Mouse (Mus musculus): ENCODE measurements at regions not wholly inside any gene's neighbourhood (a gene's known extent, or its start where the extent isn't known, plus 50 kb on each side); places are given as distances from the start of the nearest gene placed in this dataset.

DNA sequence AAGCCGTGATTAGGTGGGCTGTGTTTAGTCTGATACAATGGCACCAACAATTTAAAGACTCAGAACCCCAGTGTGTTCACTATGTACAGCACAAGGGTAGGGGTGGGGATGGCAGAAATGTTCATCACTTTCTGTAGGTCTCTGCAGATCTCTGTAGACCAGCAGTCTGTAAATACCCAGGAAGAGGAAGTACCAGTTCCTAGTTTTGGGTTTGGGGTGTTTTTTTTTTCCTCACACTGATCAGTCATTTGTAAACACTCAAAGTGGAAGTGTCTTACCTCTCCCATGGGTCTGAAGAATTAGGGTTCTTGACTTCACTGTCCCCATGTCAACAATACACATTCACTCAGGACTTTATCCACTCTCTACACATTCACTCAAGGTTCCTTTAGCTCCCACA is 75.5 kb upstream of the Acsl1 start:
- Histone ChIP-seq H3K27me3 (ENCODE audit: insufficient read depth, low read length) (no peaks in the 10 kb centered on the region), H3K4me1 (ENCODE audit: insufficient read depth) (peaks cover 8% of the 10 kb centered on the region; the same call in 1 of the 2 replicates), H3K9ac (no peak overlapping the region), H3K27ac (ENCODE audit: low read depth, low read length) (no peak overlapping the region), H3K36me3 (ENCODE audit: insufficient read depth) (no peaks in the 10 kb centered on the region), H3K9me3 (ENCODE audit: low read length) (no peaks in the 10 kb centered on the region), H3K4me2 (ENCODE audit: low read depth) (no peak overlapping the region), H3K4me3 (ENCODE audit: low read depth, low read length) (no peak overlapping the region)
- ATAC-seq (no peak), DNase-seq (no peak)
- WGBS: 79% methylated on average over 1 of the region's 1 CpGs
- TF ChIP-seq CTCF (IDR thresholded peaks at IDR 0.05; ENCODE audit: low read depth): no peak

DNA sequence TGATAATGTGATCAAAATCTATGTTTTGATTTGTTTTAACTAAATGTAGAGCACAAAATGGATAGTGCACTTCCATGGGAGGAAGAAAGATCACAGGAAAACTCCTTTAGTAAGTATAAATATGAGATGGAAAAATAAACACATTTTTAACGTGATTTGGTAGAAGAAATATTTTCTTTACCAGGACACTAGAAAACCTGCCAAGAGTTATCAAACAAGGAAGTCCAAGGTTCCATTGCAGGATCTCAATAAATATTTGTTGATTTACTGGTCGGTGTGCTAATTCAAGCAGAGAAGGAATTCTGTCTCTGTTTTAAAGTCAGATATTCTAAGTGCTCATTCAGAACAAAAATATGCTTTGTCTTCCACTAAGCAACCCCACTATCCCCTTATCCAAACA is 73.8 kb upstream of the Acsl1 start:
- Histone ChIP-seq H3K27ac (ENCODE audit: low read depth, low read length) (peak overlapping the region; percentile 67; the same call in 1 of the 2 replicates), H3K9ac (no peak overlapping the region), H3K36me3 (ENCODE audit: insufficient read depth) (no peaks in the 10 kb centered on the region), H3K27me3 (ENCODE audit: insufficient read depth, low read length) (no peaks in the 10 kb centered on the region), H3K4me1 (ENCODE audit: insufficient read depth) (peaks cover 8% of the 10 kb centered on the region; the same call in 1 of the 2 replicates), H3K9me3 (ENCODE audit: low read length) (no peaks in the 10 kb centered on the region), H3K4me2 (ENCODE audit: low read depth) (no peak overlapping the region), H3K4me3 (ENCODE audit: low read depth, low read length) (no peak overlapping the region)
- no peak for DNase-seq
- WGBS: 76% methylated on average over 2 of the region's 2 CpGs
- no peak for TF ChIP-seq CTCF (IDR thresholded peaks at IDR 0.05; ENCODE audit: low read depth)
- ATAC-seq: no peak

DNA sequence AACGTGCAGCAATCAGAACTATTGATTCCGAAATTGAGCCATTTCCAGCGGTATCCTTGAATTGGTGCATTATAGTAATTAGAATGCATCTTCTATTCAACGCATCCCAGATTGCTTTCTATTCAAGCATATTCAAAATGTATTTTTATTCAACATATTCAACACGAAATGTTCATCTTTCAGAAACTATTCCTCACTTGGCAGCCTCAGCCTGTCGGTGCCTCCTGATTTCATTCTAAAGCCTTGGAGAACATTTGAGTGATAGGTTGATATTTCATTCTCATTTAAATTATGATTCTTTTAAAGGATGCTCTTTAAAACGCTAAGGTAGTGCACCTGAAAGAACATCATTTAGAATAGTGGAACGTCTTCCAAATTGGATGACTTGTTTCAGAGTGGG is 73.1 kb upstream of the Acsl1 start:
- Histone ChIP-seq H3K4me1 (ENCODE audit: insufficient read depth) (peaks cover 8% of the 10 kb centered on the region; the same call in 1 of the 2 replicates), H3K36me3 (ENCODE audit: insufficient read depth) (no peaks in the 10 kb centered on the region), H3K4me2 (ENCODE audit: low read depth) (no peak overlapping the region), H3K27ac (ENCODE audit: low read depth, low read length) (peak overlapping the region; percentile 67), H3K4me3 (ENCODE audit: low read depth, low read length) (no peak overlapping the region), H3K9ac (no peak overlapping the region), H3K27me3 (ENCODE audit: insufficient read depth, low read length) (no peaks in the 10 kb centered on the region), H3K9me3 (ENCODE audit: low read length) (no peaks in the 10 kb centered on the region)
- DNase-seq (peak; percentile 35), ATAC-seq (peak; percentile 79; the same call in 1 of the 2 replicates)
- no peak for TF ChIP-seq CTCF (IDR thresholded peaks at IDR 0.05; ENCODE audit: low read depth)
- WGBS: 51% methylated on average over 8 of the region's 8 CpGs

DNA sequence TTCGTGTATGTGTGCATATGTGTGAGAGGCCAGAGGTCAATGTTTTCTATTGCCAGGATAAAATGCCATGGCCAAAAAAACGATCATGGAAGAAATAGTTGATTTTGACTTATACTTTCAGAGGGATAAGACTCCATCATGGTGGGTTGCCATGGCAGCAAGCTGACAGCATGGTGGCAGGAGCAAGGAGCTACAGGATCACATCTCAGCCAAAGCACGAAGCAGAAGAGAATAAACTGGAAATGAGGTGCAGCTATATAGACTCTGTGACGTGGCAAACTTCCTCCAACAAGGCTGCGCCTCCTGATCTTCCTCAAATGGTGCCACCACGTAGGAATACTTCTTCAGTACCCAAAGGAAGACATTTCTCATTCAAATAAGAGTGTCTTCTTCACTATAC is 70.2 kb upstream of the Acsl1 start:
- H3K36me3 ChIP-seq (ENCODE audit: insufficient read depth): no peaks in the 10 kb centered on the region
- TF ChIP-seq CTCF (IDR thresholded peaks at IDR 0.05; ENCODE audit: low read depth): no peak
- H3K27me3 ChIP-seq (ENCODE audit: insufficient read depth, low read length): no peaks in the 10 kb centered on the region
- ATAC-seq: peak; percentile 56
- DNase-seq: peak; percentile 22
- H3K4me3 ChIP-seq (ENCODE audit: low read depth, low read length): no peak overlapping the region
- H3K9me3 ChIP-seq (ENCODE audit: low read length): no peaks in the 10 kb centered on the region
- no peak overlapping the region for H3K4me2 ChIP-seq (ENCODE audit: low read depth)
- no peak overlapping the region for H3K27ac ChIP-seq (ENCODE audit: low read depth, low read length)
- no peak overlapping the region for H3K9ac ChIP-seq
- 74% methylated on average over 6 of the region's 6 CpGs for WGBS
- H3K4me1 ChIP-seq (ENCODE audit: insufficient read depth): peaks cover 8% of the 10 kb centered on the region; the same call in 1 of the 2 replicates

DNA sequence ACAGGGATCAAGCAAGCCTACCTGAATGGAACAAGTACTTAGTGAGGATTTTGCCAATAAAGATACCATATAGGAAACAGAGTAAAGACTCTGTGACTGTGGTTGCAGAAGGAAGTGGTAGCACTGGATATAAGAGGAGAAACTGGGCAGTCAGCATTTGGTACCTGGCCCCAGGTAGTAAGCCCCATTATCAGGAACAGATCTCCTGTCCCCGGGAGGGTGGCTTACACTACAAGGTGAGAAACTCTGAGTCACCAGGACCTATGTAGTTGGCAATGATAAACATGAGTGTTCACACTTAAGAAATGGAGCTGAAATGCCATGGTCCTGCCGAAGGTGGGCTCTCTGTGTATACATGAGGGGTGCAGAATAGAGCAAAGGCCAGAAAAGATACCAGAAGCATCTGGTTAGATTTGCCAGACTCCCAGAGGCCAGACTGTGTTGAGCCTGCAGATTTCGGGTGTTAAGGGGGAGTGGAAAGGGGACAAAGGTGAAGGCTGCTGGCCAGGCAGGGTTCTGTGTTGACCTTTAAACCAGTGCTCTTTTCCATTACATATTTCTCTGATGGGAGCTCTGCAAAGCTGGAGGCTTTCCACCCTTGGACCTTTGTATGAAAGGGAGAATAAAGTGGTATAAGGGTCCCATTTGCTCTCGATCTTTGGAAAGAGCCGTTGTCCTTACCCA is 66.8 kb upstream of the Acsl1 start:
- Histone ChIP-seq H3K4me1 (ENCODE audit: insufficient read depth) (no peaks in the 10 kb centered on the region), H3K4me3 (ENCODE audit: low read depth, low read length) (no peak overlapping the region), H3K27ac (ENCODE audit: low read depth, low read length) (no peak overlapping the region), H3K4me2 (ENCODE audit: low read depth) (no peak overlapping the region), H3K9me3 (ENCODE audit: low read length) (no peaks in the 10 kb centered on the region), H3K36me3 (ENCODE audit: insufficient read depth) (no peaks in the 10 kb centered on the region), H3K9ac (no peak overlapping the region), H3K27me3 (ENCODE audit: insufficient read depth, low read length) (no peaks in the 10 kb centered on the region)
- no peak for ATAC-seq
- DNase-seq: no peak
- 83% methylated on average over 5 of the region's 5 CpGs for whole genome bisulfite sequencing
- TF ChIP-seq CTCF (IDR thresholded peaks at IDR 0.05; ENCODE audit: low read depth): no peak

DNA sequence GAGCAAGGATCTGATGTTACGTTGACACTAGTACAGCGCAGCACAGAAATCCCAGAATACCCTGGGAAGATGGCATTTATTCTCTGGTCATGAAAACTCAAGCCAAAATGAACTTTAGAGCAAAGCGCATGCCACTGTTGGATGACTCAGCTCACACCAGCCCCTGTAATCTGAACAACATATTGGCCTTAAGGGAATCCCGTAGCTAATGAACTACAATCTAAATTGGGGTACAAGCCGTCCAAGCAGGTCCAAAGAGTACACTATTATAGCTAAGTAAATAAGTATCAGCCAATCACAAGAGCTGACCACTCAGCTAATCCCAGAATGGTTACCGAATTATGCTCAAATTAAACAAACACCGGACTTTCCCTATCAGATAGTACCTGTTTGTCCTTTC is 62.0 kb upstream of the Acsl1 start:
- DNase-seq (no peak), ATAC-seq (no peak)
- Histone ChIP-seq H3K9me3 (ENCODE audit: low read length) (no peaks in the 10 kb centered on the region), H3K36me3 (ENCODE audit: insufficient read depth) (no peaks in the 10 kb centered on the region), H3K4me2 (ENCODE audit: low read depth) (no peak overlapping the region), H3K4me3 (ENCODE audit: low read depth, low read length) (no peak overlapping the region), H3K27ac (ENCODE audit: low read depth, low read length) (no peak overlapping the region), H3K9ac (no peak overlapping the region), H3K4me1 (ENCODE audit: insufficient read depth) (no peaks in the 10 kb centered on the region), H3K27me3 (ENCODE audit: insufficient read depth, low read length) (no peaks in the 10 kb centered on the region)
- TF ChIP-seq CTCF (IDR thresholded peaks at IDR 0.05; ENCODE audit: low read depth): no peak
- 93% methylated on average over 7 of the region's 7 CpGs for WGBS

DNA sequence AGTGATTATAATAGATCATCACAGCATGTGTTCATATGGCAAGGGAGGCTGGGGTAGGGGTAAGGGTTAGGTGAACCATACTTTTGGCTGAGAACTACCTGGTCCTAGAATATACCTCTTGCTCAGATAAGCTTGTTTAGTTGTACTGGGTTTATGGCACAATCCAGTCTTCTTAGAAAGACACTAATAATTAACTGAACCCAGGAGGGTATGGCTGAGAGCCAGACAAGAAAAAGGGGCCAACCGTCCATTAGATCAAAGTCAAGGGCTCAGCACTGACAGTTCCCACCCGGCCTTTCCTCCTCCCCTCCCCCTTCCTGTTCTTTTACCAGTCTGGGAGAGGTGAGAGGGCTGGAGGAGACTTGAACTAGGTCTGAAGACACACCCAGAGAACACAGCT is 61.5 kb upstream of the Acsl1 start:
- Histone ChIP-seq H3K36me3 (ENCODE audit: insufficient read depth) (no peaks in the 10 kb centered on the region), H3K4me2 (ENCODE audit: low read depth) (no peak overlapping the region), H3K9me3 (ENCODE audit: low read length) (no peaks in the 10 kb centered on the region), H3K9ac (no peak overlapping the region), H3K27me3 (ENCODE audit: insufficient read depth, low read length) (no peaks in the 10 kb centered on the region), H3K27ac (ENCODE audit: low read depth, low read length) (no peak overlapping the region), H3K4me3 (ENCODE audit: low read depth, low read length) (no peak overlapping the region), H3K4me1 (ENCODE audit: insufficient read depth) (no peaks in the 10 kb centered on the region)
- WGBS: 33% methylated on average over 2 of the region's 2 CpGs
- DNase-seq (no peak), ATAC-seq (no peak)
- no peak for TF ChIP-seq CTCF (IDR thresholded peaks at IDR 0.05; ENCODE audit: low read depth)
